Mouse (Mus musculus) cerebral cortex, adult 2 months (tissue): ENCODE measurements around the gene Cfap52.

Experiments
- WGBS: fragments of 180-500 bp; shearing (Covaris S2); methylation state at CpG from one replicate; pipeline ENCODE4 v1.1.7; 2018; 5-methylcytosine and 5-hydroxymethylcytosine counted together

Cfap52 gene

DNA sequence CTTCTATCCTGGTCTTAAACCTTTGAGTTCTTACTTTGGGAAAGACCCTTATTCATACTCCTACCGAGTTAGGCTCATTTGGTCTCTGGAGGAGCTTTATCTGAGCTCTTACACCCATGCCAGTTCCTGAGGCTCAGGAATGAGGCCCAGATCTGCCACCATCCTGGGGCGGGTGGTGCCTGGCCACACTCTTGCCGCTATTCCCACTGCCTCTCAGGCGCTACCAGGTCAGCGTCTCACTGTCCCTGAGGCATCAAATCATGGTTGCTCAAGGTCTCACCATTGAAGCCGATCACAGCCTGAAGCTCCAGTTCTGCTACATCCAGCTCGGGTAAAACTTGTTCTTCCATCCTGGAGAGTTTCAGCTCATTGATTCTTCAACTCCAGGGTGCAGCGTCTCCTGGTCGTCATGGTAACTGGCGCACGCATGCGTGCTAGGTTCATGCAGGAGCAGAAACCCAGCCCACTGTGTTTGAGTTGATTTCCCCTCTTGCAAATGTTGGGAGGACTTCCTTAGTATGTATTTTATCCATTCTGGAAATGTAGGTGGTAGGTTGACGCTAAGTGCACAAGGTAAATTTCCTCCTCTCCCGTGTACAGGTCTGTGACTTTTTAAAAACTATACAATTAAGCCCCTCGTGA is at the start of gene Cfap52:
TSS of gene Cfap52 (minus strand) at position 410 of the 642 bp plus-strand sequence.
- WGBS = 5% methylated on average over 15 of the region's 15 CpGs

- 94% methylated on average over 7 of the region's 7 CpGs for WGBS
Observed at GRCm38 (mm10) chr11:68012207-68012606, 46.8 kb upstream of the Cfap52 start.

- WGBS = 95% methylated on average over 5 of the region's 5 CpGs
Observed at GRCm38 (mm10) chr11:68009377-68009776, 43.9 kb upstream of the Cfap52 start.

GRCm38 (mm10) chr11:68007645-68008044 is 42.2 kb upstream of the Cfap52 start:
- WGBS = 83% methylated on average over 6 of the region's 6 CpGs

- 59% methylated on average over 8 of the region's 8 CpGs for WGBS
Observed at GRCm38 (mm10) chr11:68006216-68006789, 40.9 kb upstream of the Cfap52 start.

GRCm38 (mm10) chr11:68004191-68004590 is 38.7 kb upstream of the Cfap52 start:
- WGBS = 18% methylated on average over 6 of the region's 6 CpGs

- WGBS = 70% methylated on average over 5 of the region's 5 CpGs
Observed at GRCm38 (mm10) chr11:67999629-68000028, 34.2 kb upstream of the Cfap52 start.

- WGBS = 55% methylated on average over 3 of the region's 3 CpGs
Observed at GRCm38 (mm10) chr11:67998905-67999304, 33.5 kb upstream of the Cfap52 start.

DNA sequence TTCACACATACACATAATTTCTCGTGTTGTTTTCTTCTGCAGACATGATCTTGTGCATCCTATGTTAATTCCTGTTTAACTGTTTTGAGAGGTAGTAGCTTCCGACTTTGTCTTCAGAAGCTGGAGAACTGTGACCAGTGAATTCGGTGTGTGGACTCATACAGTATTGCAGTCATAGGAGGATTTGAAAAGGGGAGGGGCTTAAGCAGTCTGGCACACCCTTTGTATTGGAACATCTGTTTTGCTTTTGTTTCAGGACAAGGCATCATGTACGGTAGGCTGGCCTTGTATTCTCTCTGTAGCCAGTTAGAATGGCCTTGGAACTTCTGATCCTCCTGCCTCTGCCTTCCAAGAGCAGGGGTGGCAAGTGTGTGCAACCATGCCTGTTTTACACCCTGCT is 30.5 kb upstream of the Cfap52 start:
- 81% methylated on average over 4 of the region's 4 CpGs for WGBS

DNA sequence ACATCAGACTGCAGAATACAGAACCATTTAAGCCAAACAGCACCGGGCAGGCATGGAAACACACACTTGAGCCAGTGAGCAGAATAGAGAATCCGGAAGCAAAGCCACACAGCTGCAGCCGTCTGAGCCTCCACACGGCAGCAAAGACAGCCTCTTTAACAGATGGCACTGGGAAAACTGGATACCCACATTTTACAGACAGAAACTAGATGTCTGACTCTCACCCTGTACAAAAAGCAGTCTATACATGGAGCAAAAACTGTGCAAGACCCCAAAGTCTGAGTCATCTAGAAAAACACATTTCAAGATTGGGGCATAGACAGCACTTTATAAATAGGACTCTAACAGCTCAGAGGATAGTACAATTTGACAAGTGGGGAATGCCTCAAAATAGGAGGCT is 25.8 kb upstream of the Cfap52 start:
- WGBS = 36% methylated on average over 4 of the region's 4 CpGs

- 94% methylated on average over 6 of the region's 6 CpGs for WGBS
Observed at GRCm38 (mm10) chr11:67983564-67983963, 18.1 kb upstream of the Cfap52 start.

DNA sequence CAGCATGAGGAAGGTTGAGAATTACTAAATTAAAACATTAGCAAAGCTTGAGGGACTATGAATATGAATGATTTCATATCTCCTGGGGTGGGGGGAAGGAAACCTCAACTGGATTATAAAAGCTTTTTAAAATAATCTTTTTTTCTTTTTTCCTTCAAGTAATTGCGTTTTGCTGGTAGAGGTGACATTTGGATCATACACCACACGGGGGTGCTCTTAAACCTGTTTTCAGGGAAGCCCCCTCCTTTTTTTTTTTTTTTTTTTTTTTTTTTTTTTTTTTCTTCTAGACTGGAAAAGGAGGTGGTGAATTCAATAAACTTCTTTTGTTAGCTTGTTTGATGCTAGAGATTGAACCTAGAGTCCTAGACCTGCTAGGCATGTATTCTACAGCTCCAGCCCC is 9.8 kb upstream of the Cfap52 start:
- 12% methylated on average over 2 of the region's 2 CpGs for WGBS

GRCm38 (mm10) chr11:67973225-67973624 is 7.8 kb upstream of the Cfap52 start:
- 77% methylated on average over 5 of the region's 5 CpGs for WGBS

GRCm38 (mm10) chr11:67972606-67973005 is 7.2 kb upstream of the Cfap52 start:
- WGBS = 65% methylated on average over 1 of the region's 1 CpGs

GRCm38 (mm10) chr11:67967831-67968230 is 2.4 kb upstream of the Cfap52 start:
- WGBS = 67% methylated on average over 11 of the region's 11 CpGs

GRCm38 (mm10) chr11:67965905-67966878 is 741 bp upstream of the Cfap52 start, which contains the start of gene Stx8:
Gene Stx8 (plus strand): TSS chr11:67966193.
- WGBS = under 1% methylated on average over 28 of the region's 28 CpGs

GRCm38 (mm10) chr11:67964110-67964509 is 1.3 kb downstream of the Cfap52 start:
- WGBS = 64% methylated on average over 6 of the region's 6 CpGs

- 84% methylated on average over 6 of the region's 6 CpGs for WGBS
Observed at GRCm38 (mm10) chr11:67954413-67954812, 11.0 kb downstream of the Cfap52 start.

DNA sequence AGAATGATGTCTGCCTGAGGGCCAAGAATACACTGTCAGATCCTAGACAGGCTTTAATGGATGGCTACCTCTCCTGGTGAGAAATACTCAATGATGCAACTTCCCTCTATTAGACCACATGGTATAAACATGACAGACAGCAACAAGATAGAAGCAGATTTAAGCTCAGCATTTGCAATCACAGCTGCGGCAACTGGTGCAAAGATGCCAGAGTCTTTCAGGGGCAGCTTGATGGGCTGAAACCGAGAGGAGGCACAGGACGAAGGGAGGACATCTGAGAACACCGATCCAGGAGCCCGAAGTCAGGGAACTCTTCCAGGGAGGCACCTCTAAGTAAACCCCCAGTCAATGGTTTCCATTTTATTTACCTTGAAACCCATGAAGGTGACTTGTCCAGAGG is 11.8 kb downstream of the Cfap52 start:
- WGBS = 86% methylated on average over 5 of the region's 5 CpGs

GRCm38 (mm10) chr11:67949475-67949874 is 16.0 kb downstream of the Cfap52 start:
- WGBS = 76% methylated on average over 9 of the region's 9 CpGs

DNA sequence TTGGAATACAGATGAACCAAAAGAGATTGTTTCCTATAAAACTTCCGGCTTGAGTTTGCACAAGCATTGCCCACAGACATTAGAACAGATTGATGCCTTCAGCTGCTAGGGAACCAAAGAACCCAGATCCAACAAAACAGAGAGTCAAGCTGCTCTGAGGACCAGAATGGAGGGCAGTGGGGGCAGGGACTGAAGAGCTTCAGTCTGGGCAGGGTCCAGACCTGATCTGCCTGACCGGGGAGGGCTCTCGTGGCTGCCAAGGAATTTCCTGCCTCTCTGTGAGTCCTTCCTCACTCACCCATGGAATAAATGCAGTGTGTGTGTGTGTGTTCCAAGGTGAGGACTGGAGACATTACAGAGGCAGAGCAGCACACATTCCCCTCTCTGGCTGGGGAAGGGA is 17.2 kb downstream of the Cfap52 start:
- 44% methylated on average over 3 of the region's 3 CpGs for WGBS

DNA sequence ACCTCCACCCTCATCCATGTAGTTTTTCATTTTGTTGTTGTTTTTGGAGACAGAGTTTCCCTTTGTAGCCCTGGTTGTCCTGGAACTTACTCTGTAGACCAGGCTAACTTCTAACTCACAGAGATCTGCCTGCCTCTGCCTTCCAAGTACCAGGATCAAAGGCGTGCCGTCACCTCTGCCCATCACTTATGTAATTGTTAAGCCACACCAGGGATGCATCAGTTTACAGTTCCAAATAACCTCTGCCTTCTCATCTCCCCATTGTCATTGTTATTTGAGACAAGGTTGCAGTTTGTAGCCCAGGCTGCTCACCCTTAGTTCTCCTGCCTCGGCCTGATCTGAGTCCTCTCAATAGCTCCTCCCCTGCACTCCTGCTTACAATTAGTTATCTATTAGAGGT is 33.3 kb downstream of the Cfap52 start:
- WGBS = 95% methylated on average over 3 of the region's 3 CpGs
